Mouse (Mus musculus): ENCODE results near the gene Sh3d19. TPM values are rescaled to one million over a fixed set of nuclear protein-coding genes. Genes with fewer than 3 reads are reported as not detected.

Sh3d19 gene
- polyA plus RNA-seq, 1 experiment from 2014 or later = 8.7 TPM

DNA sequence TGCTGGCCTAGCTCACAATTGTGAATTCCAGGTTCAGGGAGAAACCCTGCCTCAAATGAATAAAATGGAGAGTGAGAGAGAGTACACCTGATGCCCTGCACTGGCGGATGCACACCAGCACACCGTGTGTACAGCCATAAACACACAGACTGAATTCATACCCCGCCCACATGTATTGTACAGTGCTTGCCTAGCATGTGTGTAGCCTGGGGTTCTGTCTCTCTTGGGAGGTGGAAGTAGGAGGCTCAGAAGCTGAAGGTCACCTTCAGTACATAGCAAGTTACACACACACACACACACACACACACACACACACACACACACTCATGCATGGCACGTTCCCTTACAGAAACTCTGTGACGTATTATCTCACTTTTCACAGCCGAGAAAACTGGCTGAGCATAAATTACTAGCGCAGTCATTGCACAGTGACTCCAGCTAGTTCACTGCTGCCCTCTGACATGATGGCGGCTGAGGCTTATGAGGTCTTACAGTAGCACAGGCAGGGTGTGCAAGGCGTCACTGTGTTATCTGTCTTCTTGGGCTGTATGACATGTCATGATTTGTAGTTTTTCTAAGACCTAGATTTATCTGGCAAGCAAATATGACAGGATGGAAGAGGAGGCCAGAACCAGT lies 62.7 kb downstream of the Sh3d19 start:
- Histone ChIP-seq H3K36me3 (ENCODE audit: control insufficient read depth, insufficient read depth) (no peaks in the 10 kb centered on the region), H3K27ac (ENCODE audit: low read length) (no peak overlapping the region), H3K27me3 (replicated peaks; ENCODE audit: control insufficient read depth, insufficient read depth, low read length) (no peaks in the 10 kb centered on the region), H3K9me3 (ENCODE audit: control insufficient read depth, low read length) (no peaks in the 10 kb centered on the region), H3K9ac (replicated peaks; ENCODE audit: low read depth, low read length) (no peak overlapping the region), H3K4me1 (replicated peaks; ENCODE audit: control insufficient read depth, insufficient read depth, low read length) (peaks cover under 1% of the 10 kb centered on the region; the same call in 1 of the 2 replicates), H3K4me3 (replicated peaks; ENCODE audit: low read length) (no peak overlapping the region), H3K4me2 (ENCODE audit: low read length) (no peak overlapping the region)
- no peak for ATAC-seq
- WGBS = 87% methylated on average over 9 of the region's 9 CpGs

DNA sequence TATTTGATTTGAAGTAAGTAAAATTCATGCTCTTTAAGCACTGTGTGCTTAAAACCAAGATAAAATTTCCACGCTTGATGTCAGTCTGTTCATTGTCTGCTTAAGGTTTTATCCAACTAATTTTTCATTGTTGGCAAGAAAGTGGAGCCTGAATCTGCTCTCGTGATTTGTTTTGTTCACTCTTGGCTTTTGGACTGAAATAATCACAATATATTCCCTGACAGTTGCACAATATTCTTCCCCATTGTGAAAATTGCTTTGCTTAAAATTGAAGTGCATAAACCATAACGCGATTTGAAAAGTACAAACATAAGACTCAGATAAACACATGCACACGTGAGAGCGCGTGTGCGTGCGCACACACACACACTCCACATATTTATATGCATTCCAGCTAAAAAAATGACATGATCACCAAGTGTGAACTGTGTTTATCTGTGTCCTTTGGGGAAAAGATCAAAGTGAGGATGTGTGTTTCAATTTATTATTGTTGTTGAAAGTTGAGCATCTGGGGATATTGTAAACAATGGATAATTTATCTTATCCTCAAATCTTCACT lies 67.1 kb downstream of the Sh3d19 start:
- Histone ChIP-seq H3K27ac (ENCODE audit: low read length) (no peak overlapping the region), H3K9me3 (ENCODE audit: control insufficient read depth, low read length) (no peaks in the 10 kb centered on the region), H3K9ac (replicated peaks; ENCODE audit: low read depth, low read length) (no peak overlapping the region), H3K4me3 (replicated peaks; ENCODE audit: low read length) (no peak overlapping the region), H3K4me1 (replicated peaks; ENCODE audit: control insufficient read depth, insufficient read depth, low read length) (peaks cover 7% of the 10 kb centered on the region; the same call in 1 of the 2 replicates), H3K36me3 (ENCODE audit: control insufficient read depth, insufficient read depth) (no peaks in the 10 kb centered on the region), H3K27me3 (replicated peaks; ENCODE audit: control insufficient read depth, insufficient read depth, low read length) (no peaks in the 10 kb centered on the region), H3K4me2 (ENCODE audit: low read length) (no peak overlapping the region)
- ATAC-seq = no peak
- WGBS = 89% methylated on average over 9 of the region's 9 CpGs

DNA sequence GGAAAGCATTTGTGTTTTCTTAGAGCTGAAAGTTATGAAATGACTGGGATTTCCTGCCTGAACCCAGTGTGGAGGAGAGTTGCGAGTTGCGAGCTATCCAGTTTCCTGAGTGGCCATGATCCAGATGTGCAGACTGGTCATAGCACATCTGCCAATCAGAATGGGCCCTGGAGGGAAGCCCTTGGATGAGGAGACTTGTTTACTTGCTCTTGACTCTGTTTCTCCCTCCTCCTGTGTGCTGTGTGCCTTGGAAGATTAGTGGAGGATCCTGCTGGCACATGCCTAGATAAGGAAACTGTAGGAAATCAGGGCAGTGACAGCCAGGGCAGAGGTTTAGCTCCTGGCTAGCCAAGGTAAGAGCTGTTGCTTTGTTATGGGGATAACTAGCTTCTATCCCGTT lies 67.7 kb downstream of the Sh3d19 start:
- Histone ChIP-seq H3K9ac (replicated peaks; ENCODE audit: low read depth, low read length) (no peak overlapping the region), H3K27me3 (replicated peaks; ENCODE audit: control insufficient read depth, insufficient read depth, low read length) (no peaks in the 10 kb centered on the region), H3K36me3 (ENCODE audit: control insufficient read depth, insufficient read depth) (no peaks in the 10 kb centered on the region), H3K4me2 (ENCODE audit: low read length) (no peak overlapping the region), H3K4me3 (replicated peaks; ENCODE audit: low read length) (no peak overlapping the region), H3K4me1 (replicated peaks; ENCODE audit: control insufficient read depth, insufficient read depth, low read length) (peaks cover 7% of the 10 kb centered on the region; the same call in 1 of the 2 replicates), H3K27ac (ENCODE audit: low read length) (peak overlapping the region; percentile 38; the same call in 1 of the 2 replicates), H3K9me3 (ENCODE audit: control insufficient read depth, low read length) (no peaks in the 10 kb centered on the region)
- WGBS = 59% methylated on average over 3 of the region's 3 CpGs
- no peak for ATAC-seq

DNA sequence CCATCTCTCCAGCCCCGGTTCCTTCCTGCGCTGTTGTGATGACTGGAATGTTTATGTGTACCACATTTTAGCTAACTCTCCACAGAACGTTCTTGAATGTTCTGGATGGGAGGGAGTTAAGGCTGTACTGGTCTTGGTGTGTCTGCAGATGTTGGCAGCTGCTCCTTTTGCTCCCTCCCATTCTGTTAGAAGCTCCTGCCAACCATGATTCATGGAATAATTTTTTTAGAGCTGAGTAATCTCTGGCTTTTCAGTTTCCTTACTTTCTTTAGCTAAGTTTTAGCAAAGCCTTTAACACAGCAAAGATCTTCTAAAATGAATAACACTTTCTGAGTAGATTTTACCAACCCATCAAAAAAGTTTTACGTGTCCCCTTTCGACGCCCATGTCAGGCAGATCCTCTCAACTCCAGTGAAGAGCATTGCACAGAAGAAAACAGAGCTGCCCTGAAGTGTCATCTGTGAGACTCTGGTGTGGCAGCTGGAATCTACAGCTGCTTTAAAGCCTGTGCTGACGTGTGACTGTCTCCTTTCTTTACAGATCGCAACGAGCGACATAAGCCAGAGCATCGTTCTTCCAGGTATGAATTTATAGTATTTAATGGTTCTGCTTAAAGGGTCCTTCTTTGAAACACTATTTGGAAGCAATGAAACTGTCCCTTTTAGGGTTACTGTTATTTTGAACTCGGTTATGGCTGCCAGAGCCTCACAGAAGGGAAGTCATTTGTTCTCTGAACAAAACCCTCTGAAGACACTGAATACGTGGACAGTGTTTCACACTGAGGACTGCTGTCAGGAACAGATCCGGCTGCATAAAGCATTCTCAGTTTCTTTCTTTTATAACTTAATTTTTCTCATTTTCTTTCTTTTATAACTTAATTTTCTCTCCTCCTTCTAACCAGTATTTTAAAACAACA lies 69.6 kb downstream of the Sh3d19 start:
- H3K27ac ChIP-seq (ENCODE audit: low read length) = no peak overlapping the region
- no peak for ATAC-seq
- 74% methylated on average over 14 of the region's 14 CpGs for WGBS
- peaks cover 7% of the 10 kb centered on the region; the same call in 1 of the 2 replicates for H3K4me1 ChIP-seq (replicated peaks; ENCODE audit: control insufficient read depth, insufficient read depth, low read length)
- H3K4me3 ChIP-seq (replicated peaks; ENCODE audit: low read length) = no peak overlapping the region
- H3K9ac ChIP-seq (replicated peaks; ENCODE audit: low read depth, low read length) = no peak overlapping the region
- H3K27me3 ChIP-seq (replicated peaks; ENCODE audit: control insufficient read depth, insufficient read depth, low read length) = no peaks in the 10 kb centered on the region
- no peaks in the 10 kb centered on the region for H3K9me3 ChIP-seq (ENCODE audit: control insufficient read depth, low read length)
- no peaks in the 10 kb centered on the region for H3K36me3 ChIP-seq (ENCODE audit: control insufficient read depth, insufficient read depth)
- no peak overlapping the region for H3K4me2 ChIP-seq (ENCODE audit: low read length)

DNA sequence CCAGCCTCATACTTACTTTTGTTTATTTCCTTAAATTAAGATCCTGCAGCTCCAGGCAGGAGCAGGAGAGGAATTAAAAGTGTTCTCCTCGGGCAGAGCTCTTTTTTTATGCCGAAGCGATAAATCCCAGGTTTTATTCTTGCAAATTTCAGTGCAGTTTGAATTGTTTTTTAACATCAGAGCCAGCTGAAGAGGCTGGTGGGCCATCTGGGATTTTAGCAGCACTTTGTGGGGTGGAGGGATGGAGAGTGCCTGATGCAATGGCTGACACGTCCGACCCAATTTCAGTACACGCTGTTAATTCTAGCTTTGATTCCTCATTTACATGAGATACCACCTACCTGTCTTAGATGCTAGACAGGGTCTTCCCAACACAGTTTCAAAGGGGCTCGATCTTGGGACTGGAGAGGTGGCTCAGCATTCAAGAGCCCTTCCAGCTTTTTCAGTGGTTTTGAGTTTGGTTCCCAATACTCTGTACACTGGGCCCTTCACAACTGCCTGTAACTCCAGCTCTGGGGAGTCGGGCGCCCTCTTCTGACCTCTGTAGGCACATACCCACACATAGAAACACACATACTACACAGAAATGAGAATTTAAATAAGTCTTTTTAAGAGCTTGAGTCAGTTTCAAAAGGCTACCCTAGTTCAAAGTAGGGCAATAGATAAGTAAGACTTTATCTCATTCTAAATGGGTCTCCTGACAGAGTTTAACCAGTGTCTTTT lies 76.9 kb downstream of the Sh3d19 start:
- Histone ChIP-seq H3K36me3 (ENCODE audit: control insufficient read depth, insufficient read depth) (no peaks in the 10 kb centered on the region), H3K9me3 (ENCODE audit: control insufficient read depth, low read length) (no peaks in the 10 kb centered on the region; the same call in 1 of the 2 replicates), H3K4me1 (replicated peaks; ENCODE audit: control insufficient read depth, insufficient read depth, low read length) (no peaks in the 10 kb centered on the region), H3K27me3 (replicated peaks; ENCODE audit: control insufficient read depth, insufficient read depth, low read length) (no peaks in the 10 kb centered on the region), H3K27ac (ENCODE audit: low read length) (no peak overlapping the region), H3K4me3 (replicated peaks; ENCODE audit: low read length) (no peak overlapping the region), H3K4me2 (ENCODE audit: low read length) (no peak overlapping the region), H3K9ac (replicated peaks; ENCODE audit: low read depth, low read length) (no peak overlapping the region)
- WGBS = 92% methylated on average over 9 of the region's 9 CpGs
- ATAC-seq = no peak

DNA sequence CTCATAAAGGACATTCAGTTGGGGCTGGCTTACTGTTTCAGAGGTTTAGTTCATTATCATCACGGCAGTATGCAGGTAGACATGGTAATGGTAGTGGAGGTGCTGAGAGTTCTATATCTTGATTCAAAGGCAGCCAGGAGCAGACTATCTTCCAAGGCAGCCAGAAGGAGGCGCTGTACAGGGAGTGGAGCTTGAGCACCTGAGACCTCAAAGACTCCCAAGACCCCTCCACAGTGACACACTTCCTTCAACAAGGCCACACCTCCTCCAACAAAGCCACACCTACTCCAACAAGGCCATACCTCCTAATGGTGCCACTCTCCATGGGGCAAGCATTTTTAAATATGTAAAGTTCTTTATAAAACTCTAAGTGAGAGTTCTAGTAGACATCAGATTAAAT lies 78.1 kb downstream of the Sh3d19 start:
- Histone ChIP-seq H3K4me3 (replicated peaks; ENCODE audit: low read length) (no peak overlapping the region), H3K27ac (ENCODE audit: low read length) (no peak overlapping the region), H3K9me3 (ENCODE audit: control insufficient read depth, low read length) (no peaks in the 10 kb centered on the region; the same call in 1 of the 2 replicates), H3K9ac (replicated peaks; ENCODE audit: low read depth, low read length) (no peak overlapping the region), H3K4me1 (replicated peaks; ENCODE audit: control insufficient read depth, insufficient read depth, low read length) (no peaks in the 10 kb centered on the region), H3K27me3 (replicated peaks; ENCODE audit: control insufficient read depth, insufficient read depth, low read length) (no peaks in the 10 kb centered on the region), H3K36me3 (ENCODE audit: control insufficient read depth, insufficient read depth) (no peaks in the 10 kb centered on the region), H3K4me2 (ENCODE audit: low read length) (no peak overlapping the region)
- no peak for ATAC-seq
- 89% methylated on average over 2 of the region's 2 CpGs for WGBS

DNA sequence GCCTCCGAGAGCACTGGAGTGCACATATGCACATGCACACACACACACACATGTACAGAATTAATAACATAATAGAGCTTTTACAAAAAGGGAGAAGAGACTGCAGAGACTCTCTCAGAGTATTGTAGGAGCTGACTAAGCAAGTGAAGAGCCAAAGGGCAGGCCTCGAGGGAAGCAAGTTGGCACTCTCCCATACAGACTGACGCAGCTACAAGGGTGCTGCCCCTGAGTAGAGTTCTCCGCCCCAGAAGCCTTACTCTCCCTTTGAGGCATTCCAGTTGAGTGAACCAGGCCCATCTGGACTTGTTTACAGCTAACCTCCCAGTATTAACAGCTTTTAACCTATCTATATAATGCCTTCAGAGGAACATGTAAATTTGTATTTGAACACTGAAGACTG lies 85.8 kb downstream of the Sh3d19 start:
- 59% methylated on average over 4 of the region's 4 CpGs for WGBS
- H3K4me2 ChIP-seq (ENCODE audit: low read length) = no peak overlapping the region
- no peak for ATAC-seq
- no peaks in the 10 kb centered on the region for H3K36me3 ChIP-seq (ENCODE audit: control insufficient read depth, insufficient read depth)
- H3K4me3 ChIP-seq (replicated peaks; ENCODE audit: low read length) = no peak overlapping the region
- H3K4me1 ChIP-seq (replicated peaks; ENCODE audit: control insufficient read depth, insufficient read depth, low read length) = no peaks in the 10 kb centered on the region
- no peaks in the 10 kb centered on the region for H3K27me3 ChIP-seq (replicated peaks; ENCODE audit: control insufficient read depth, insufficient read depth, low read length)
- H3K27ac ChIP-seq (ENCODE audit: low read length) = no peak overlapping the region
- H3K9me3 ChIP-seq (ENCODE audit: control insufficient read depth, low read length) = no peaks in the 10 kb centered on the region
- H3K9ac ChIP-seq (replicated peaks; ENCODE audit: low read depth, low read length) = no peak overlapping the region

DNA sequence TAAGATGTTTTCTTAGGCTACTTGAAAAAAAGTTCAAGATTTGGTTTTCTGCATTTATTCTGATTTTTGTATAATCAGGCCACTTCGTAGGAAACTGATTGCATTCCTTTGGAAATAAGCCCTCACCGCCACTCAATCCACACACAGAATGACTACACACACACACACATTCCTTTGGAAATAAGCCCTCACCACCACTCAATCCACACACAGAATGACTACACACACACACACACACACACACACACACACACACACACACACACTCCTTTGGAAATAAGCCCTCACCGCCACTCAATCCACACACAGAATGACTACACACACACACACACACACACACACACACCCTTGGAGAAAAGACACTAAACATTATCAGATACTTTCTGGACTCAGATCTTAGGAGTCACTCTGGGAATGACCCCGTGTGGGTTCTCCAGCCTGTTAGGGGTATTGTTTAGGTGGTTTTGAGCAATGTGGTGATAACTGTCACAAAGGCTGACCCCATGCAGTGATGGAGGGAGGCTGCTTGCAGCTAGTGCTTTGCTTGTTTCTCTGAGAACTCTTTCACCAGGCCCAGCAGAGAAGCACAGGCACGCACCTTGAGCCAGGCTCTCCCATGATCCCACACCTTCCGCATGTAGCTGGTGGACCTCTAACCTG lies 86.7 kb downstream of the Sh3d19 start:
- Histone ChIP-seq H3K9ac (replicated peaks; ENCODE audit: low read depth, low read length) (no peak overlapping the region), H3K9me3 (ENCODE audit: control insufficient read depth, low read length) (no peaks in the 10 kb centered on the region), H3K36me3 (ENCODE audit: control insufficient read depth, insufficient read depth) (no peaks in the 10 kb centered on the region), H3K4me3 (replicated peaks; ENCODE audit: low read length) (no peak overlapping the region), H3K4me1 (replicated peaks; ENCODE audit: control insufficient read depth, insufficient read depth, low read length) (no peaks in the 10 kb centered on the region), H3K4me2 (ENCODE audit: low read length) (no peak overlapping the region), H3K27me3 (replicated peaks; ENCODE audit: control insufficient read depth, insufficient read depth, low read length) (no peaks in the 10 kb centered on the region), H3K27ac (ENCODE audit: low read length) (no peak overlapping the region)
- WGBS = 60% methylated on average over 6 of the region's 6 CpGs
- no peak for ATAC-seq
